20 mouse cellular contexts compared by ENCODE assay signal in genomic region chr10:90757773-90758172, GRCm38 (mm10).
"Had no signal": no experiment of that assay in that cellular context is flagged by ENCODE, and none has a peak within 500 bp of the region (broad histone marks: within the 10 kb centered on the region; RNA-seq: fewer than 3 reads in every experiment).

No protein-coding gene starts in this region.

- H3K27me3 ChIP-seq: lung, embryonic 15.5 days; megakaryocyte, embryonic 14.5 days; midbrain, embryonic 13.5 days; midbrain, embryonic 15.5 days; neural tube, embryonic 12.5 days had no signal

- H3K9ac ChIP-seq: liver, postnatal 0 days; lung, embryonic 15.5 days; midbrain, embryonic 13.5 days; midbrain, embryonic 15.5 days; neural tube, embryonic 12.5 days had no signal

- H3K4me1 ChIP-seq: lung, embryonic 15.5 days; megakaryocyte, embryonic 14.5 days; neural tube, embryonic 12.5 days had no signal

- H3K27ac ChIP-seq: lung, embryonic 15.5 days; macrophage; midbrain, embryonic 13.5 days; neural tube, embryonic 12.5 days had no signal

- H3K4me3 ChIP-seq: lung, embryonic 15.5 days; megakaryocyte, embryonic 14.5 days; midbrain, embryonic 13.5 days; midbrain, embryonic 15.5 days; neural tube, embryonic 12.5 days had no signal

- H3K9me3 ChIP-seq: lung, embryonic 15.5 days; megakaryocyte, embryonic 14.5 days; midbrain, embryonic 13.5 days; midbrain, embryonic 15.5 days; neural tube, embryonic 12.5 days had no signal

- H3K4me2 ChIP-seq: lung, embryonic 15.5 days; midbrain, embryonic 11.5 days; midbrain, embryonic 13.5 days; midbrain, embryonic 15.5 days; neural tube, embryonic 12.5 days had no signal

- ATAC-seq: liver, postnatal 0 days; lung, postnatal 0 days had no signal

- H3K36me3 ChIP-seq: lung, embryonic 15.5 days; midbrain, embryonic 13.5 days; midbrain, embryonic 15.5 days; neural tube, embryonic 12.5 days had no signal

- DNase-seq: liver, postnatal 0 days; lung, adult 2 months; lung, postnatal 14 days; lung, postnatal 36 days; retina, postnatal 1 day; right cerebral cortex, adult 18-20 months; right cerebral cortex, postnatal 25 days; right cerebral cortex, postnatal 4 days; spleen, adult 18-20 months; thymus, adult 18-20 months; thymus, postnatal 14 days; thymus, postnatal 36 days had no signal
